Mouse (Mus musculus) induced T-regulatory cell, adult 2 months (primary cell): ENCODE results near the gene Sema4f.

Experiments
- DNase-seq: peaks from one replicate; pipeline ENCODE4 v3.0.0-alpha.2; 2012; ENCODE audit warnings: low read depth

Sema4f gene

DNA sequence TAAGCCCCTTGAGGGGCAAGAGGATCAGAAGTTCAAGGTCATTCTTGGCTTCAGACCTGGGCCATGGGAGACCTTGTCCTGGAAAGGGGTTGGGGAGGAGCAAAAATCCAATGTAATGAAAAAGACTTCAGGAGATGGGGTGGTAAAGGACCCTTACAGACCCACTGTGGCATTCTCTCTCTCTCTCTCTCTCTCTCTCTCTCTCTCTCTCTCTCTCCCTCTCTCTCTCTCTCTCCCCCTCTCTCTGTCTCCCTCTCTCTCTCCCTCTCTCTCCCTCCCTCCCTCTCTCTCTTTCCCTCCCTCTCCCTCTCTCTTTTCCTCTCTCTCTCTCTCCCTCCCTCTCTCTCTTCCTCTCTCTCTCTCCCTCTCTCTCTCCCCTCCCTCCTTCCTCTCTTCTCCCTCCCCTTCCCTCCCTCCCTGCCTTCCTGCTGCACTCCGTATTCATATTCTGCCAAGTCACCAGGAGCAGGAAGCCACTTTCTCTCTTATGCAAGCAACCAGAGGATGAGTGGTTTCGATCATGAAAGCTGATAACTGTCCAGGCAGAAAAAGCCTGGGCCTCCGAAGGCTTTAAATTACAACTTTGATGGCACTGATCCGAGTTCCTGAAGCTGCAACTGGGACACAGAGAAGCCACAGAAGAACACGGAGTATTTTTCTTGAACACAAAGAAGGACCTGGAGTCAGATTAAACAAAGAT, 67.8 kb downstream of the Sema4f start:
- peak; percentile 55 for DNase-seq

DNA sequence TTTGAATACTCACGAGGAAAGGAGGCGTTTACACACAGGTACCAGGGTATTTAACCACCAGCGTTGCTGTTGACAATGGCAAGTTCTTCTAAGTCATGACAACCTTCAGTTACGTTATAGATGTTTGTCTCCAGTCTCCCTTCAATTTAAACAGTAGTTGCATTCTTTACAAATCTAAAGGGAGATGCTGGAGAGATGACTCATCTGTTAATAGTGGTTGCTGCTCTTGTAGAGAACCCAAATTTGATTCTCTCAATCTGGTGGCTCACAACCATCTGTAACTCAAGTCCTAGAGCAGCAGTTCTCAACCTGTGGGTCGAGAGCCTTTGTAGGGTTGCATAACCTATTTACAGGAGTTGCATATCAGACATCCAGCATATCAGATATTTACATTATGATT, 71.1 kb downstream of the Sema4f start:
- DNase-seq, result no peak

DNA sequence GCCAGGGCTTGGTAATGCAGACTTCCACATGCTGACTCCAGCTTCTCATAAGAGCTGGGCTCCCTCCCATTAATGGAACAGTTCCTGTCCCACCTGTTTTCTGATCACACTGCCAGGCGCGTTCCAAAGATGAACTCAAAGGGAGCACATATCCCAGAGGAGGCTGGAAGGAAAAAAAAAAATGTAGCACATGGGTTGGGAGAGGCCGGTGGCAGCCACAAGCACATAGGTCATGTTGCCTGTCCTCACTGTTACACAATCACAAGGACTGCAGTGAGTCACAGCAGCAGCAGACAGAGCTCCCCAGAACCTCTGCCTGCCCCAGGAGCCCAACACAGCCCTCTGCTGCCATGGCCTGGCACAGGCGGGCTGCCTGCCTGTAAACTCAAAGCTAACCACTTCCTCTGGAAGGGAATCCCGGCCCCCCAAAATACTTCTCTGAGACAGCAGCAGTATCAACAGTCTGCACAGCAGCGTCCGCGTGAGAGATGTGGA, 76.1 kb downstream of the Sema4f start:
- DNase-seq, result no peak

DNA sequence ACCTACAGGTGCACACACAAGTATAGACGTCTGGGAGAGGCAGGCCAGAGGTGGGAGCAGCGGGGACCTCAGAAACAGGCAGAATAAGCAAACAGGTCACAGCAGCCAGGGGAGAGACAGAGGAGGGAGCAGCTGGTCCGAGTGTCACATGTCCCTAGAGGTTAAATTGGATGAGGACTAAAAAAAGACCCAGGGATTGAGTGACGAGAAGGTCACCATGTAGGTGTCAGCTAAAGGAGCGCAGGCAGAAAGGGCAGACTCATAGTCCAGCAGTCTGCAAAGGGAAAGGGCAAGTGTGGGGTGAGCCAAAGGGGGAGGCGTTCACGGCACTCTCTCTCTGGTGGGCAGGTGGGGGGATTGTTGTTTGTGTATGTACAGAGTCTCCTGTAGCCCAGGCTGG, 77.1 kb downstream of the Sema4f start:
- DNase-seq, result no peak

DNA sequence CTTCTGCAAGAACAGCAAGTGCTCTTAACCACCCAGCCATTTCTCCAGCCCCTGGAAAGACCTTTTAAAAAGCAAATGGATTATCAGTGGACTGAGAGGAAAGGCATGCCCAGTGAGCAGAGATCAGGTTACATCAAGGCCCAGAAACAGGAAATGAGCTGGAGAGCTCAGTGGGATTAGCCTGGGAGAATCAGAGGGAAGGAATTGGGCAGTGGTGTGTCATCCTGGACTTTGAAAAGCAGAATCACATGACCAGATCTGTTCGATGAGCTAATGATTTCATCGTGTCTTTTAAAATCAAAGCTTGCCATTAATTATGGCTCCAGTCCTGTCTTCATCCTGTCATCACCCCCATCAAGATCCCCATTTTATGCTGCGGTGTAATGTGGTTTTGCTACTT, 77.5 kb downstream of the Sema4f start:
- no peak for DNase-seq
